Mouse (Mus musculus) lung, postnatal 0 days (tissue): Measurements from ENCODE around the gene Gm10228. TPM values are rescaled to one million over a fixed set of nuclear protein-coding genes. Genes with fewer than 3 reads are reported as not detected.
"Not testable (repeated sequence)": the region's sequence is repeated elsewhere in the genome, so short reads cannot be mapped to it uniquely, and the experiment has no call there.

ENCODE experiments used
- ATAC-seq: fragments of 200-750 bp; cut with Nextera tagmentation; 2 replicates; pipeline ENCODE4 v1.8.0; 2017; ENCODE audit warnings: moderate library complexity
- DNase-seq: peaks from one replicate; pipeline ENCODE4 v3.0.0-alpha.2; 2016; ENCODE audit warnings: low spot score
- H3K27ac ChIP-seq: fragments of 300-500 bp; sonication (generic); 2 replicates; pipeline ENCODE4 v1.5.1; 2014; ENCODE audit warnings: antibody characterized with exemption, mild to moderate bottlenecking, low read length, mixed read lengths
- H3K27me3 ChIP-seq: fragments of 300-500 bp; sonication (generic); replicated peaks from 2 replicates; pipeline ENCODE4 v1.6.1; 2014; ENCODE audit warnings: low read length, mixed read lengths; ENCODE audit not compliant: insufficient read depth
- H3K36me3 ChIP-seq: fragments of 300-500 bp; sonication (generic); 2 replicates; pipeline ENCODE4 v1.6.1; 2014; ENCODE audit warnings: low read length, mixed read lengths; ENCODE audit not compliant: insufficient read depth
- H3K4me1 ChIP-seq: fragments of 300-500 bp; sonication (generic); 2 replicates; pipeline ENCODE4 v1.6.1; 2014; ENCODE audit warnings: antibody characterized with exemption, low read depth, low read length, mixed read lengths; ENCODE audit not compliant: insufficient read depth
- H3K4me2 ChIP-seq: fragments of 300-500 bp; sonication (generic); replicated peaks from 2 replicates; pipeline ENCODE4 v1.6.1; 2014; ENCODE audit warnings: low read depth, mild to moderate bottlenecking, low read length, moderate library complexity, mixed read lengths
- H3K4me3 ChIP-seq: fragments of 300-500 bp; sonication (generic); 2 replicates; pipeline ENCODE4 v1.5.1; 2014; ENCODE audit warnings: low read depth, low read length
- H3K9ac ChIP-seq: fragments of 300-500 bp; sonication (generic); replicated peaks from 2 replicates; pipeline ENCODE4 v1.6.1; 2014; ENCODE audit warnings: low read depth, mild to moderate bottlenecking
- H3K9me3 ChIP-seq: fragments of 300-500 bp; sonication (generic); 2 replicates; pipeline ENCODE4 v1.6.1; 2016; ENCODE audit warnings: low read length, mixed read lengths
- CTCF ChIP-seq: IDR thresholded peaks from 2 replicates; pipeline ENCODE4 v1.5.1; 2016; ENCODE audit warnings: antibody characterized with exemption, mild to moderate bottlenecking
- EP300 ChIP-seq: IDR thresholded peaks from 2 replicates; pipeline ENCODE4 v1.6.1; 2016; ENCODE audit warnings: antibody characterized with exemption, mild to moderate bottlenecking, control low read depth
- WGBS: fragments of 180-500 bp; shearing (Covaris S2); extraction: QIAGEN DNeasy Blood & Tissue Kit; methylation state at CpG from one replicate; pipeline ENCODE4 v1.1.7; 2014; 5-methylcytosine and 5-hydroxymethylcytosine counted together
- polyA plus RNA-seq: library from polyadenylated mRNA; unstranded; fragments of >200 nt; fragmentation: Nextera tagmentation; extraction: Ambion mirVana; gene quantifications from 2 replicates; pipeline ENCODE4 v1.2.1, GENCODE M21; 2015

Gm10228 gene
- polyA plus RNA-seq = not detected in 2 replicates

DNA sequence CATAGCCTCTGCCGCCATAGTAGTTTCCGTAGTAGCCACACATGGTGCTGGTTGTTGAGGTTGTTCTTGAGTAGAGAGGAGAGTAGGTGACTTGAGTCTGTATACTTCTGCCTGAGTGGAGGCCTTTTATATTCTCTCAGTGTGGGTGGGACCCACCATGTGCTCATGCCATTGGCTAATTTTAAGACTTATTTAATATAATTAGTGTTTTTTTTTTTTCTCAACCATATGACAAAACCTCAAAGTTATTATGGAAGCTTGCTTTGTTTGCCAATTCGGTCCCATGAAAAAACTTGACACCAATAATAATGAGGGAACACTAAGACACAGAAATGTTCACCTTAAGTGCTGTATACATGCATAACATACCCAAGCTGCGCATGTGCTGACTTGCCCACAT is at the start of gene Gm10228:
Gene Gm10228, minus strand, starts transcription at position 101 of the 400 bp plus-strand sequence.
- not testable (repeated sequence) for ATAC-seq, H3K27ac ChIP-seq, H3K27me3 ChIP-seq

DNA sequence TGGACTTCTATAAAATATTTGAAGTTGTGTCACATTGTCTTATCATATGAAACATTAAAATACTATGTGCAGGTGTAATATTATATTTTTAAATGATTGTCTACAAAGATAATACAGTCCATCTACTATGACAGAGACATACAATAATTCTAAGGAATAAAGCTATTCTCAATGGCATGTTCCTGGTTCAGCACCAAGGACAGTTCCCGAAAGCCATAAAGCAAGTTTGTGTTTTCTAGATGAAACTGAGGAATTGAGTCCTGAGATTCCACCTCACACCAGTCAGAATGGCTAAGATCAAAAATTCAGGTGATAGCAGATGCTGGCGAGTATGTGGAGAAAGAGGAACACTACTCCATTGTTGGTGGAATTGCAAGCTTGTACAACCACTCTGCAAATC is 29.8 kb upstream of the Gm10228 start:
- not testable (repeated sequence) for H3K27me3 ChIP-seq, DNase-seq, H3K36me3 ChIP-seq, ATAC-seq, H3K9ac ChIP-seq, H3K27ac ChIP-seq, H3K4me3 ChIP-seq, H3K4me2 ChIP-seq, H3K4me1 ChIP-seq, H3K9me3 ChIP-seq
- 55% methylated on average over 2 of the region's 2 CpGs for WGBS

More for the DNA sequence above, at the start of gene Gm10228:
- H3K9ac ChIP-seq, H3K4me1 ChIP-seq, H3K9me3 ChIP-seq, H3K4me2 ChIP-seq, H3K36me3 ChIP-seq, H3K4me3 ChIP-seq, DNase-seq: not testable (repeated sequence)
- 82% methylated on average over 2 of the region's 4 CpGs for WGBS

DNA sequence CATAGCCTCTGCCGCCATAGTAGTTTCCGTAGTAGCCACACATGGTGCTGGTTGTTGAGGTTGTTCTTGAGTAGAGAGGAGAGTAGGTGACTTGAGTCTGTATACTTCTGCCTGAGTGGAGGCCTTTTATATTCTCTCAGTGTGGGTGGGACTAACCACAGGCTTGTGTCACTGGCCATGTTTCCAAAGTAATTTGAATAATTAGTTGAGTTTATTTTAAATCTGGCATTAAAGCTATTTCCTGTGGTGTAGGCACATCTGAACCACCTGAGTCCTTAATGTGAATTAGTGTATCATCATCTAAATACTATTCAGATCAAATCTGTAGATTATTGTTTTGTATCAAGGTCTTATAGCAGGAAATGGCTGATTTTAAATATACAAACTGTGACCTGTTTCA is 22.6 kb upstream of the Gm10228 start, which contains the start of gene 1110025L11Rik:
Gene 1110025L11Rik, minus strand, starts transcription at position 101 of the 400 bp plus-strand sequence.
- not testable (repeated sequence) for H3K4me3 ChIP-seq, H3K9ac ChIP-seq, H3K27me3 ChIP-seq, H3K4me2 ChIP-seq, DNase-seq, ATAC-seq, H3K9me3 ChIP-seq, H3K27ac ChIP-seq, H3K4me1 ChIP-seq, H3K36me3 ChIP-seq
- WGBS = no CpG with 5 or more reads among the region's 2 CpGs

DNA sequence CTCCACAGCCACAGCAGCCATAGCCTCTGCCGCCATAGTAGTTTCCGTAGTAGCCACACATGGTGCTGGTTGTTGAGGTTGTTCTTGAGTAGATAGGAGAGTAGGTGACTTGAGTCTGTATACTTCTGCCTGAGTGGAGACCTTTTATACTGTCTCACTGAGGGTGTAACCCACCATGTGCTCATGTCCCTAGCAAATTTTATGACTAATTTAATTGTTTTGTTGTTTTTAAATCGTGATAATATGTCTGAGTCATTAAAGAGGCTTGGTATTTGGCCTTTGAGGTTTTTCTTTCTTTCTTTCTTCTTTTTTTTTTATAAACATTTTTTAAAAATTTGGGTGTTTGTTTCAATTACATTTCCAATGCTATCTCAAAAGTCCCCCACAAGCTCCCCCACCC is 6.5 kb upstream of the Gm10228 start, which contains the start of gene Krtap6-5:
Gene Krtap6-5, minus strand, starts transcription at position 101 of the 400 bp plus-strand sequence.
- Histone ChIP-seq H3K4me3 (no peak within 1 kb of the TSS), H3K9me3 (no peaks in the 10 kb centered on the region), H3K27ac (no peak within 1 kb of the TSS), H3K9ac (no peak within 1 kb of the TSS), H3K4me1 (no peaks in the 10 kb centered on the region), H3K4me2 (no peak within 1 kb of the TSS), H3K36me3 (no peaks in the 10 kb centered on the region), H3K27me3 (no peaks in the 10 kb centered on the region)
- DNase-seq = no peak
- ATAC-seq = no peak
- 78% methylated on average over 3 of the region's 3 CpGs for WGBS
- TF ChIP-seq CTCF (no peak), EP300 (no peak)

DNA sequence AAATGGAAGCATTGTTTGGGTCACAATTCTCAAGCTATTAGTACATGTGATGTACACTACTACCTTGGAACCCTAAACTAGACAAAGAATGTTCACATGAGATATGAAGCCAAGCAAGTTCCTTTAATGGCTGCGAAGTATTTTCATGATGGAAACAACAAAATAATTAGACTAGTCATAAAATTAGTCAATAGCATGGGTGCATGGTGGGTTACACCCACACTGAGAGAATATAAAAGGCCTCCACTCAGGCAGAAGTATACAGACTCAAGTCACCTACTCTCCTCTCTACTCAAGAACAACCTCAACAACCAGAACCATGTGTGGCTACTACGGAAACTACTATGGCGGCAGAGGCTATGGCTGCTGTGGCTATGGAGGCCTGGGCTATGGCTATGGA is 9.9 kb downstream of the Gm10228 start, which contains the start of gene Krtap6-1:
Gene Krtap6-1, plus strand, starts transcription at position 301 of the 400 bp plus-strand sequence.
- not testable (repeated sequence) for H3K9me3 ChIP-seq, H3K9ac ChIP-seq, H3K27ac ChIP-seq, H3K4me3 ChIP-seq, H3K36me3 ChIP-seq, H3K4me1 ChIP-seq, H3K4me2 ChIP-seq, DNase-seq, ATAC-seq, H3K27me3 ChIP-seq
- 95% methylated on average over 3 of the region's 3 CpGs for WGBS

DNA sequence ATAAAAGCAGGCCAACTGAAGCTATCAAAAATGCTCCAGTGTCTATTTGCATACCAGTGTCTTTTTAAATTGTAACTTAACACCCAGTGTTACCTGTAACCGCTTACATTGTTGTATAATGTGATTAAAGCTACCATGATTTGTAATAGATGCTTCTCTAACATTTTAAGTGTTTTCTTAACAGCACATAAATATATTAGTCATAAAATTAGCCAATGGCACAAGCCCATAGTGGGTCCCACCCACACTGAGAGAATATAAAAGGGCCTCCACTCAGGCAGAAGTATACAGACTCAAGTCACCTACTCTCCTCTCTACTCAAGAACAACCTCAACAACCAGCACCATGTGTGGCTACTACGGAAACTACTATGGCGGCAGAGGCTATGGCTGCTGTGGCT is 26.3 kb downstream of the Gm10228 start, which contains the start of gene Gm10229:
Gene Gm10229, plus strand, starts transcription at position 301 of the 400 bp plus-strand sequence.
- not testable (repeated sequence) for H3K4me3 ChIP-seq, DNase-seq, H3K9me3 ChIP-seq, ATAC-seq, H3K4me2 ChIP-seq, H3K27ac ChIP-seq, H3K4me1 ChIP-seq, H3K36me3 ChIP-seq, H3K9ac ChIP-seq, H3K27me3 ChIP-seq
- WGBS = 78% methylated on average over 1 of the region's 3 CpGs

DNA sequence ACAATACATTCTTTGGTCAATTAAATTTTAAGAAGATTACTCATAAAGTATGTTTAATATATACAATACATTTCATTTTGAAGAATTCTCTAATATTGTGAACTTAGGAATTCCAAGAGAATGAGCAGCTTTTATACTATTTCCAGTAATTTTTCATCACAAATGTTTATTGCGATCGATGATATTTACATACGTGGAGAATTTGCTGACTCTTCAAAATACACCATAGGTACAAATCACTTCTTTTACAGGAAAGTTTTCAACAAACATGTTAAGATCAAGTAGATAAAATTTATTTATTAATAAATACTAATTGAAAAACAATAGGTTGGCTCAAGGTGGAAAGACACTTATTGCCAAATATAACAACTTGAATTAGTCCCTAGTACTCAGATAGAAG is 27.3 kb downstream of the Gm10228 start:
- no peaks in the 10 kb centered on the region for H3K4me1 ChIP-seq
- DNase-seq (no peak), ATAC-seq (no peak)
- no peak overlapping the region for H3K4me3 ChIP-seq
- H3K36me3 ChIP-seq = no peaks in the 10 kb centered on the region
- H3K4me2 ChIP-seq = no peak overlapping the region
- H3K9ac ChIP-seq = no peak overlapping the region
- H3K27ac ChIP-seq = no peak overlapping the region
- H3K9me3 ChIP-seq = no peaks in the 10 kb centered on the region
- H3K27me3 ChIP-seq = no peaks in the 10 kb centered on the region
- TF ChIP-seq EP300 (no peak), CTCF (no peak)
- 94% methylated on average over 3 of the region's 3 CpGs for WGBS
